Mouse (Mus musculus) liver, adult 10 weeks (tissue): ENCODE results near the gene Gm17728. TPM values are rescaled to one million over a fixed set of nuclear protein-coding genes. Genes with fewer than 3 reads are reported as not detected.

ENCODE experiments used
- polyA plus RNA-seq: library from polyadenylated mRNA; stranded (reverse); fragments of 350-450 nt; fragmentation: Illumina TruSeq; extraction: RNeasy Lipid Tissue Mini Kit (QIAGEN cat#74804); gene quantifications from one replicate; pipeline ENCODE4 v1.2.3, GENCODE M21; 2014; ENCODE audit warnings: low read depth, low replicate concordance

Gene Gm17728
- not detected for polyA plus RNA-seq

GRCm38 (mm10) chr17:9421760-9422159 is at the start of gene Gm17728:
Gene Gm17728, plus strand, starts transcription at chr17:9422060.

Other genes with a start within 250 kb of the Gm17728 start
- not detected for gene Pabpc6, start 247.7 kb downstream of the Gm17728 start, polyA plus RNA-seq